Mouse (Mus musculus) spleen, adult 2 months (tissue): Measurements from ENCODE around the gene Rbpjl.

Experiments
- CTCF ChIP-seq: fragments of 200-500 bp; IDR thresholded peaks from 2 replicates; pipeline ENCODE4 v1.5.1; 2011; ENCODE audit warnings: mild to moderate bottlenecking, inconsistent platforms; ENCODE audit not compliant: insufficient read depth, insufficient read length, insufficient replicate concordance; ENCODE audit errors: extremely low read depth
- POLR2A ChIP-seq: fragments of 200-500 bp; IDR thresholded peaks from 2 replicates; pipeline ENCODE4 v1.6.1; 2011; ENCODE audit warnings: low read depth, low read length, inconsistent platforms

DNA sequence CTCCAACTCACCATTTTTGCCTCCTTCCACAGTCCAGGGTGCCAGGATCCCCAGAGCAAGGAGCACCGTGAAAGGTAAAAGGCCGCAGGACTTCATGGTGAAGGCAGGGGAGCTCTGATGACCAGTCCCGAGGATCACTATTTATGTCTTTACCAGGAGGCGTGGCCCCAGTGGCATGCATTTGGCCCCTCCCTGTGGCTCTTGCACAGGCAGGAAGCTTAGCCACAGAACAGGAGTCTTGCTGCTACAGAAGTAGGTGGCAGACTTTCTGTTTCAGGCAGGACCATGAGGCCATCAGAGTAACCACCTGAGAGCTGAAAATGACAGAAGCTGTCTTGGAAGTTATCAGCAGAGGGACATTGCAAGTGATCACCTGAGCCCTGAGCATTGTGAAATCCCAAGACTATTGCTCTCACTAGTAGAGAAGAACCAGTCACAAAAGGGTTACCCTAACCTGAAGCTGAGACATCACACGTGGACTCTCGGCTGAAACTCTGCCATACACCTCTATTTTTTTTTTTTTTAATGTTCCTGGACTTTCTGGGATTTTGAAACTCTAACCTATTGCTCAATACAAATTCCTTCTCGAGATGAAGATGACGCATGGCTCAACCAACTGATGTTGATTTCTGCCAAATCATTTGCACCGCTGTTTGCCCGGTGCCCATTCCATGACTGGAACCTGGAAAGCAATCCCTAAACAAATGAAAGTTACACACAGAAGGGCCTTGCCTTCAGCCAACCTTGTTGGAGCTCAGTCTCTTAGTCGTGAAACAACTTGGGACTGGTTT, 46.6 kb upstream of the Rbpjl start:
- no peak for TF ChIP-seq CTCF
- no peak for TF ChIP-seq POLR2A
